Mouse (Mus musculus): ENCODE measurements around the gene Cdh16. TPM values are rescaled to one million over a fixed set of nuclear protein-coding genes. Genes with fewer than 3 reads are reported as not detected.
"Not testable (repeated sequence)": the region's sequence is repeated elsewhere in the genome, so short reads cannot be mapped to it uniquely, and the experiment has no call there.

The Cdh16 gene
- polyA plus RNA-seq, 1 experiment from 2014 or later: 20.1 TPM

DNA sequence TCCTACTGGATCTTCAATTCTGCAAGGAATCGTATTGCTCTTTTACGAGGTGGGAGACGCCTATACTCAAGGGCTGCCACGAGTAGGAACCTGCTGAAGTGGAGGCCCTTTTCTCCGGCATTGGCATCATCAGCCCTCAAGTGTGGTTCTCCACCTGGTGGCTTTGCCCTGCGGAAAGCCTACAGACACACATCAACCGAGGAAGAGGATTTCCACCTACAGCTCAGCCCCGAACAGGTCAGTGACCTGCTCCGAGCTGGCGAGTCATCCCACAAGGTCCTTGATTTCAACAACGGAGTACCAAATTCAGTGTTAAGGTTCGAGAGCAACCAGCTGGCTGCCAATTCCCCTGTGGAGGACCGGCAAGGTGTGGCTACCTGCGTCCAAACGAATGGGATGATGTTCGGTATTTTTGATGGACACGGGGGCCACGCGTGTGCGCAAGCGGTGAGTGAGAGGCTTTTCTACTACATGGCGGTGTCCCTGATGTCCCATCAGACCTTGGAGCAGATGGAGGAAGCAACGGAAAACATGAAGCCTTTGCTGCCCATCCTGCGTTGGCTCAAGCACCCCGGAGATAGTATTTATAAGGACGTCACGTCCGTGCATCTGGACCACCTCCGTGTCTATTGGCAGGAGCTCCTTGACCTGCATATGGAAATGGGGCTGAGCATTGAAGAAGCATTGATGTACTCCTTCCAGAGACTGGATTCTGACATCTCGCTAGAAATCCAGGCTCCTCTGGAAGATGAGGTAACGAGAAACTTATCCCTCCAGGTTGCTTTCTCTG, 30.5 kb downstream of the Cdh16 start:
- Histone ChIP-seq H3K27me3 (ENCODE audit: control insufficient read depth, insufficient read depth, low read length) (no peaks in the 10 kb centered on the region), H3K27ac (ENCODE audit: low read length) (no peak overlapping the region), H3K9ac (ENCODE audit: low read length) (no peak overlapping the region), H3K9me3 (replicated peaks; ENCODE audit: control insufficient read depth, low read length) (no peaks in the 10 kb centered on the region), H3K36me3 (ENCODE audit: control insufficient read depth, insufficient read depth) (peaks cover 11% of the 10 kb centered on the region; the same call in 1 of the 2 replicates), H3K4me3 (ENCODE audit: low read length) (no peak overlapping the region), H3K4me1 (ENCODE audit: control insufficient read depth, insufficient read depth, low read length) (peaks cover 15% of the 10 kb centered on the region), H3K4me2 (ENCODE audit: low read depth, low read length) (no peak overlapping the region)
- WGBS: 91% methylated on average over 31 of the region's 31 CpGs
- no peak for ATAC-seq (replicated peaks; ENCODE audit: extremely low read depth, insufficient read depth, low FRiP score)

GRCm38 (mm10) chr8:104592566-104592965, 31.6 kb downstream of the Cdh16 start:
- Histone ChIP-seq H3K9me3 (replicated peaks; ENCODE audit: control insufficient read depth, low read length) (no peaks in the 10 kb centered on the region), H3K4me3 (ENCODE audit: low read length) (no peak overlapping the region), H3K9ac (ENCODE audit: low read length) (no peak overlapping the region), H3K4me1 (ENCODE audit: control insufficient read depth, insufficient read depth, low read length) (peaks cover 10% of the 10 kb centered on the region), H3K27ac (ENCODE audit: low read length) (no peak overlapping the region), H3K36me3 (ENCODE audit: control insufficient read depth, insufficient read depth) (peaks cover 11% of the 10 kb centered on the region; the same call in 1 of the 2 replicates), H3K27me3 (ENCODE audit: control insufficient read depth, insufficient read depth, low read length) (no peaks in the 10 kb centered on the region), H3K4me2 (ENCODE audit: low read depth, low read length) (0 out of 2 replicates have a peak overlapping the region, but pooled peaks have one; percentile 76)
- WGBS: 72% methylated on average over 6 of the region's 6 CpGs
- no peak for ATAC-seq (replicated peaks; ENCODE audit: extremely low read depth, insufficient read depth, low FRiP score)

DNA sequence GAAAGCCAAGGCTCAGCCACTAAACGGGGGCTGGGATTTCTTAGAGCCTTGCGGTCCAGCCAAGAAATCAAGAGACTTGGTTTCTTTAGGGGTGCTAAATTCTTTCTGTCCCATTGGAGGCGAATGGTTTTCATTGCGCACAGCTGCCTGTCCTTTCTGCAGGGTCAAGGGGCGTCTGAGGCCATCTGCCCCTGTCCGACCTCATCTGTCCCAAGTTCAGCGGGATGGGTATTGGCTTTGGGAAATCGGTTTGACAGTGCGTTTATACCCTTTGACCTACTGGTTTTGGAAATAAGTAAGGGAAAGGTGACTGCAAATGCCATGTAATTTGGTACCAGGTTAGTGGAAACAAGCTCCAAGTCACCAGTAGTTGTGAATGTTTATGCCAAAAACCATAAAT, 32.3 kb downstream of the Cdh16 start:
- WGBS: 3% methylated on average over 9 of the region's 9 CpGs
- peaks cover 10% of the 10 kb centered on the region for H3K4me1 ChIP-seq (ENCODE audit: control insufficient read depth, insufficient read depth, low read length)
- no peak for ATAC-seq (replicated peaks; ENCODE audit: extremely low read depth, insufficient read depth, low FRiP score)
- peak overlapping the region; percentile 76 for H3K4me2 ChIP-seq (ENCODE audit: low read depth, low read length)
- peak overlapping the region; percentile 63 for H3K27ac ChIP-seq (ENCODE audit: low read length)
- H3K9ac ChIP-seq (ENCODE audit: low read length): peak overlapping the region; percentile 71
- no peaks in the 10 kb centered on the region for H3K9me3 ChIP-seq (replicated peaks; ENCODE audit: control insufficient read depth, low read length)
- peaks cover 11% of the 10 kb centered on the region; the same call in 1 of the 2 replicates for H3K36me3 ChIP-seq (ENCODE audit: control insufficient read depth, insufficient read depth)
- no peaks in the 10 kb centered on the region for H3K27me3 ChIP-seq (ENCODE audit: control insufficient read depth, insufficient read depth, low read length)
- H3K4me3 ChIP-seq (ENCODE audit: low read length): peak overlapping the region; percentile 67

- ATAC-seq (replicated peaks; ENCODE audit: extremely low read depth, insufficient read depth, low FRiP score): peak; percentile 98
- peak within 1 kb of the TSS; percentile 76 for H3K4me2 ChIP-seq (ENCODE audit: low read depth, low read length)
- H3K9me3 ChIP-seq (replicated peaks; ENCODE audit: control insufficient read depth, low read length): no peaks in the 10 kb centered on the region
- H3K4me3 ChIP-seq (ENCODE audit: low read length): peak within 1 kb of the TSS; percentile 67
- H3K27ac ChIP-seq (ENCODE audit: low read length): peak within 1 kb of the TSS; percentile 63
- peaks cover 10% of the 10 kb centered on the region for H3K4me1 ChIP-seq (ENCODE audit: control insufficient read depth, insufficient read depth, low read length)
- no peaks in the 10 kb centered on the region for H3K27me3 ChIP-seq (ENCODE audit: control insufficient read depth, insufficient read depth, low read length)
- H3K9ac ChIP-seq (ENCODE audit: low read length): peak within 1 kb of the TSS; percentile 71
- under 1% methylated on average over 44 of the region's 44 CpGs for WGBS
- H3K36me3 ChIP-seq (ENCODE audit: control insufficient read depth, insufficient read depth): peaks cover 11% of the 10 kb centered on the region; the same call in 1 of the 2 replicates
Measured at GRCm38 (mm10) chr8:104591133-104591834, 32.9 kb downstream of the Cdh16 start, which contains the start of gene Pdp2. Gene Pdp2 (plus strand): TSS chr8:104591451.

DNA sequence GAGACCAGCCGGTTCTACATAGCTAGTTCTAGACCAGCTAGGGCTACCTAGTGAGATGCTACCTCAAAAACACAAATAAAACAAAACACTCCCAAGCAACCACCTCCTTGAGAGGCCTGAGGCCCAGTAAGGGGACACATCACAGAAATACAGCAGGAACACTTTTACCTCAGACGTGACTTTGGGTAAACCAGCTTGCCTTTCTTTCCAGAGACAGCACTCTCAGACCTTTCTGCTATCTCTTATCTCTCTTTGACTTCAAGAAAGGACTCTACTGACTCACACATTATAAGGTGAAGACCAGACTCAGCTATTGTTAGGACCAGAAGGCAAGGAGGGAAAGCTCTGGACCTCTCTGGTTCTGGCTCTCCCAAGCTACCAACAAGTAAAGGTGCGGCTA, 33.9 kb downstream of the Cdh16 start:
- 86% methylated on average over 3 of the region's 3 CpGs for WGBS
- no peak for ATAC-seq (replicated peaks; ENCODE audit: extremely low read depth, insufficient read depth, low FRiP score)
- Histone ChIP-seq H3K36me3 (ENCODE audit: control insufficient read depth, insufficient read depth) (peaks cover 9% of the 10 kb centered on the region; the same call in 1 of the 2 replicates), H3K4me3 (ENCODE audit: low read length) (no peak overlapping the region), H3K27ac (ENCODE audit: low read length) (no peak overlapping the region), H3K4me1 (ENCODE audit: control insufficient read depth, insufficient read depth, low read length) (peaks cover 10% of the 10 kb centered on the region), H3K4me2 (ENCODE audit: low read depth, low read length) (no peak overlapping the region), H3K9me3 (replicated peaks; ENCODE audit: control insufficient read depth, low read length) (no peaks in the 10 kb centered on the region), H3K27me3 (ENCODE audit: control insufficient read depth, insufficient read depth, low read length) (no peaks in the 10 kb centered on the region), H3K9ac (ENCODE audit: low read length) (no peak overlapping the region)

DNA sequence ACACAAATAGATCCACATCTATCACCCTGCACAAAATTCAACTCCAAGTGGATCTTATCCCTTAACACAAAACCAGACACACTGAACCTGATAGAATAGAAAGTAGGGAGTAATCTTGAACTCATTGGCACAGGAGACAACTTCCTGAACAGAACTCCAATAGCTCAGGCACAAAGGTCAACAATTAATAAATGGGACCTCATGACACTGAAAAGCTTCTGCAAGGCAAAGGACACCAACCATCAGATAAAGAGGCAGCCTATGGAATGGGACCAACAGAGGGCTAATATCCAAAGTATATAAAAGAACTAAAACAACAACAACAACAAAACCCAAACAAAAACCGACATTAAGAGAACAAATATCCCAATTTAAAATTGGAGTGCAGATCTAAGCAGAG, 39.7 kb downstream of the Cdh16 start:
- H3K27ac ChIP-seq (ENCODE audit: low read length): no peak overlapping the region
- H3K4me1 ChIP-seq (ENCODE audit: control insufficient read depth, insufficient read depth, low read length): no peaks in the 10 kb centered on the region
- H3K4me3 ChIP-seq (ENCODE audit: low read length): no peak overlapping the region
- no peak for ATAC-seq (replicated peaks; ENCODE audit: extremely low read depth, insufficient read depth, low FRiP score)
- no peaks in the 10 kb centered on the region; the same call in 1 of the 2 replicates for H3K9me3 ChIP-seq (replicated peaks; ENCODE audit: control insufficient read depth, low read length)
- no peaks in the 10 kb centered on the region for H3K36me3 ChIP-seq (ENCODE audit: control insufficient read depth, insufficient read depth)
- no peak overlapping the region for H3K4me2 ChIP-seq (ENCODE audit: low read depth, low read length)
- 39% methylated on average over 1 of the region's 1 CpGs for WGBS
- no peak overlapping the region for H3K9ac ChIP-seq (ENCODE audit: low read length)
- H3K27me3 ChIP-seq (ENCODE audit: control insufficient read depth, insufficient read depth, low read length): no peaks in the 10 kb centered on the region

GRCm38 (mm10) chr8:104577606-104578005, 46.6 kb downstream of the Cdh16 start:
- H3K4me1 ChIP-seq (ENCODE audit: control insufficient read depth, insufficient read depth, low read length); H3K4me3 ChIP-seq (ENCODE audit: low read length); H3K9me3 ChIP-seq (replicated peaks; ENCODE audit: control insufficient read depth, low read length); H3K36me3 ChIP-seq (ENCODE audit: control insufficient read depth, insufficient read depth); ATAC-seq (replicated peaks; ENCODE audit: extremely low read depth, insufficient read depth, low FRiP score); H3K27me3 ChIP-seq (ENCODE audit: control insufficient read depth, insufficient read depth, low read length); H3K27ac ChIP-seq (ENCODE audit: low read length); H3K4me2 ChIP-seq (ENCODE audit: low read depth, low read length); H3K9ac ChIP-seq (ENCODE audit: low read length): not testable (repeated sequence)
- 71% methylated on average over 17 of the region's 17 CpGs for WGBS

DNA sequence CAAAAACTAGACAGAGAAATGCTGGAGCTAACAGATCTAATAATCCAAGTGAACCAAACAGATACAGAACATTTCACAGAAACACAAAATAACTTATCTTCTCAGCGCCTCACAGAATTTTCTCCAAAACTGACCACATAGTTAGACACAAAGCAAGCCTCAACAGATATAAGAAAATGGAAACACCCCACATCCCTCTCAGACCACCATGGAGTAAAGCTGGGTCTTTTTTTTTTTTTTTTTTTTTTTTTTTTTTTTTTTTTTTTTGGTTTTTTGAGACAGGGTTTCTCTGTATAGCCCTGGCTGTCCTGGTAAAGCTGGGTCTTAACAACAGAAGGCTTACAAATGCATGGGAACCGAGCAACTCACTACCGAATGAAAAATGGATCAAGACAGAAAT, 47.4 kb downstream of the Cdh16 start:
- H3K9me3 ChIP-seq (replicated peaks; ENCODE audit: control insufficient read depth, low read length): no peaks in the 10 kb centered on the region
- WGBS: 88% methylated on average over 3 of the region's 3 CpGs
- no peaks in the 10 kb centered on the region for H3K36me3 ChIP-seq (ENCODE audit: control insufficient read depth, insufficient read depth)
- H3K9ac ChIP-seq (ENCODE audit: low read length): no peak overlapping the region
- H3K4me2 ChIP-seq (ENCODE audit: low read depth, low read length): no peak overlapping the region
- H3K4me1 ChIP-seq (ENCODE audit: control insufficient read depth, insufficient read depth, low read length): no peaks in the 10 kb centered on the region
- no peak overlapping the region for H3K27ac ChIP-seq (ENCODE audit: low read length)
- no peak overlapping the region for H3K4me3 ChIP-seq (ENCODE audit: low read length)
- no peak for ATAC-seq (replicated peaks; ENCODE audit: extremely low read depth, insufficient read depth, low FRiP score)
- H3K27me3 ChIP-seq (ENCODE audit: control insufficient read depth, insufficient read depth, low read length): no peaks in the 10 kb centered on the region
